Mouse (Mus musculus) inflammation-experienced regulatory T-cells, adult 6 months (primary cell): ENCODE data around the gene Gm49373. TPM values are rescaled to one million over a fixed set of nuclear protein-coding genes. Genes with fewer than 3 reads are reported as not detected.
A peak's percentile ranks its signal among the peaks of the same experiment; 100 is the strongest.

ENCODE experiments used
- ATAC-seq: one replicate; pipeline ENCODE4 v1.8.0; 2017
- polyA plus RNA-seq, 3 experiments: library from polyadenylated mRNA; unstranded; fragments of 100-300 nt; shearing (Covaris generic); gene quantifications; one replicate each; pipeline ENCODE4 v1.2.1; 2017

Gene Gm49373
- polyA plus RNA-seq: not detected

DNA sequence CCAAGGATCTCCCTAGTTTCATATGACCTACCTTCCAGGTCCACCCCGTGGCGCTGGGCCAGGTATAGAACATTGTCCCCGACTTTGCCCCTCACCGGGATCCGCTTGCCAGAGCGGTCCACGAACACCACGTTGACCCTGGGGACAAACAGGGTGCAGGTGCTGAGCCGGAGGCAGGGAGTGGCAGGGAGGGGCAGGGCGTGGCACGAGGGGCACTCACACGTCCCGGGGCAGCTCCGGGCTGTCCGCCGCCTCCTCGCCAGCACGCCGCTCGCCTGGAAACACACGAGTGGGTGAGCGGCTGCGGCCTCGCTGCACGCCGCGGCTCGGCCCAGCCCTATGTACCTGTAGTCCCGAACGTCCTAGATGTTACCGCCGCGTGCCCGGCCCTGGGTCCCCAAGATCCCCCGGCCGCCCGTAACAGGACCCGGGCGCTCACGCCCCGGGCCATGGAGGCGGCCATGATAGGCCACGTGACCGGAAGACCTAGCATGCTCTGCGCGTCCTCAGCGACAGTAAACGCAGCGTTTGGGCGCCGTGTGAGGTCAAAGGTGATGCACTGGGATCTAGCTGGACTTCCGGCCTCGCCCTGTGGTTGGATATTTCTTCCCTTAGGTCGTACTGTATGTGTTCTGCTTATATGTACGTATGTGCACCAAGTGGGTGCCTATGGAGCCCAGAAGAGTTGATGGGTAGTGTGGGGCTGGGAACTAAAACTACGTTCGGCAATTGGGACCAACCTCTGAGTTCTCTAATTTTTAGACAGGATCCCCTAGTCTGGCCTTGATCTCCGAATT is at the start of gene Gm49373, which contains the start of gene Fdx1l:
Gm49373 (minus strand) TSS at position 53 of the 797 bp plus-strand sequence.
Fdx1l (minus strand) TSS at position 571 of the 797 bp plus-strand sequence.
- ATAC-seq: peak; percentile 98

DNA sequence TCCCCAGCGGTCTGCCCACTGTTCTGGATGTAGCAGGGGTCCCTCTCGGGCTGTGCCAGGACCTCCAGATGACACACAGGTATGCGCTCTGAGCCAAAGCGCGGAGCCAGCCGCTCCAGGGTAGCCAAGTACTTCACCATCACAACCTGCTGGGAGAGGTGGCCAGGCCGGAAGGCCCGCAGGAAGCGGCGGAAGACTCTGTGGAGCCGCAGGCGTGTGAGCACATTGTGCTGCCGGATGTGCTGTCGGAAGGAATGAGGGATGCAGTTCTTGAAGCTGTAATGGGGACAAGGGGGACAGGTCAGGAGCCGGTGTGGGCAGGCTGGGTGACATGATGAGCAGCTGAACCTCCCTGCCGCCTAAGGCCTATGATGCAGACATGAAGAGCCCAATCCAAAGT is 48.6 kb upstream of the Gm49373 start:
- ATAC-seq: no peak

DNA sequence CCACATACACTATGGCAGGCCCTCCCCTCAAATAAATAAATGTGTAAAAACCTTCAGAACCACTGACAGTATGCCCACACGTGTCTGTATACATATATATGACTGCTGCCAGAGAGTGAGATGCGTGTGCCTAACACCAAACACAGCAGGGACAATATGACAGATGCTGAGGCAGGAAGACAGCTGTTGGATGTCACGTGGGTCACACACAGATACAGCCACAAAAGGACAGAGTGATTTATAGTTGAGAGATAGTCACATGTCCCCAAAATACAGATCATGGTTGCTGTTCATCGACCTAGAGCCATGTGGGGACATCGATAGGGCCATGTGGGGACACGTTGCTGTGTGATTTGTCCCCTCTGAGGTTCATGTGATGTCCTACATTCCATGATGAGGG is 44.2 kb upstream of the Gm49373 start:
- ATAC-seq: no peak

DNA sequence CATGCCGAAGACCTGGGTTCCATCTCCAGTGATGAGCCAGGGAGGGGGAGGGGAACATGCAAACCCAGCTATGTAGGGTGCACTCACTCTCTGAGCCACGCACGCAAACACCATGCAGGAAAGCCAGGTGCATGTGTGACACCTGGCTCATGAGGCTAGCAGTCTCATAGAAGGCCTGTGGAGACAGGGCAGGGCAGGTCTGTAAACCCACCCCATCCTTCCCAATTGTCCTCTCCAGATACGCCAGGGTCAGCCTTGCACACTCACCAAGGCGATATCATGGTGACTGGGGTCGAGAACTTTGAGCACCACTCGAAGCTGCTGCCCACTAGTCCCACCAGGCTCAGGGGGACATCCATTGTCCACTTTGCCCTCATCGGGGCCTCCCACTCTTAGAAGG is 42.2 kb upstream of the Gm49373 start:
- ATAC-seq: no peak

DNA sequence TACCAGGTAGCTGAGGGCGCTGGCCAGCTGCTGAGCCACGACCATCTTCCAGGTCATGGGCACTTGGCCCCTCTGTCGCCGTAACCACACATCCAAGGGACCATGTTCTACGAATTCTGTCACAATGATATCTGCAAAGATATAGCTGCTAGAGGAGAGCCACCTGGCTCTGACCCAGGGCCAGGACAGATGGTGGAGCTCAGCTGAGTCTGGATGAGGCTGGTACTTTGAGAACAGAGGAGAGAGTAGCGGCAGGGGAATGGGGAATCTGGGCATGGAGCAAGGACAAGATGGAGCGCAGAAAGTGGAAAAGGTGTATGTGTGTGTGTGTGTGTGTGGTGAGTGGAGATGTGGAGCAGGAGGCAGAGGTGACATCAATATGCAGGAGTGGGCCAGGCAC is 41.3 kb upstream of the Gm49373 start:
- no peak for ATAC-seq

DNA sequence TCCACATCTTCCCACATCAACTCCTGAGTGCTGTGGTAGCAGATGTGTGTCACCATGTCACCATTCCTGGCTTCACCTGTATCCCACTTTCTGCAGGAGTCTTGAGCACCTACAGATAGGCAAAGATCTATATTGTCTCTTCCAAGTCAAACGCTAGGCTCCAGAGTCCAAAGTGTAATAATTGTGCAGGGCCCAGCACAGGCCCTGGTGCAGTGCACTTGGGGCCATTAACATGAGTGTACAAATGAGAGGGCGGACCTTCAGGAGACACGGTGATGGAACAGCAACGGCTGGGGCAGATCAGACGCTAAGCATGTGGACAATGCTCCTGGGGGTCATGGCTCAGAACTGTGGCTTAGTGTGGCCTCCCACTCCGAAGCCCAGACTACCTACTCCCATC is 40.9 kb upstream of the Gm49373 start:
- no peak for ATAC-seq

DNA sequence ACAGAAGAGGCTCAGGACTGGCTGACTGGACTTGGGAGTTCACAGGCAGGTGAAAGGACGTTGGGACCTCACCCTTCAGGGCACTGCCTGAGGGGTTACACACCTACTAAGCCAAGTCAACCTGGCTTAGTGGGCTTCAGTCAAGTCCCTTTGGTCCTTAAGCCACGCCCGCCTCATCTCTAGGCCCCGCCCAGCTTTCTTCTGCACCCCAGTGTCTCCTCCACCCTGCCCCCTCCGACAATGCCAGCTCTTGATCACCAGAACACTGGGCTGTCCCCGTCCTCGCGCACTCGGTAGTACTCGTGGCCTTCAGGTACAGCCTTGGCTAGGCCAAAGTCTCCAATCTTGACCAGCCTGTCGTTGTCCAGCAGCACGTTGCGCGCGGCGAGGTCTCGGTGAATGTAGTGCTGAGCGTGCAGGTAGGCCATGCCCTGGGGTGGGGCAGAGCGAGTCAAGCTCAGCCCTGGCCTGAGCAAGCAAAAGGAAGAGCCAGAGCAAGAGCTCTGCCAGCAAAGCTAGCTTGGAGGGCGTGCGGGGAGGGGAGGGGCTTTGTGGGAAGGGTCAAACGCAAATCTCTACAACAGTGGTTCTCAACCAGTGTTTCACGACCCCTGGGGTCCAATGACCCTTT is 34.8 kb upstream of the Gm49373 start:
- ATAC-seq: no peak

DNA sequence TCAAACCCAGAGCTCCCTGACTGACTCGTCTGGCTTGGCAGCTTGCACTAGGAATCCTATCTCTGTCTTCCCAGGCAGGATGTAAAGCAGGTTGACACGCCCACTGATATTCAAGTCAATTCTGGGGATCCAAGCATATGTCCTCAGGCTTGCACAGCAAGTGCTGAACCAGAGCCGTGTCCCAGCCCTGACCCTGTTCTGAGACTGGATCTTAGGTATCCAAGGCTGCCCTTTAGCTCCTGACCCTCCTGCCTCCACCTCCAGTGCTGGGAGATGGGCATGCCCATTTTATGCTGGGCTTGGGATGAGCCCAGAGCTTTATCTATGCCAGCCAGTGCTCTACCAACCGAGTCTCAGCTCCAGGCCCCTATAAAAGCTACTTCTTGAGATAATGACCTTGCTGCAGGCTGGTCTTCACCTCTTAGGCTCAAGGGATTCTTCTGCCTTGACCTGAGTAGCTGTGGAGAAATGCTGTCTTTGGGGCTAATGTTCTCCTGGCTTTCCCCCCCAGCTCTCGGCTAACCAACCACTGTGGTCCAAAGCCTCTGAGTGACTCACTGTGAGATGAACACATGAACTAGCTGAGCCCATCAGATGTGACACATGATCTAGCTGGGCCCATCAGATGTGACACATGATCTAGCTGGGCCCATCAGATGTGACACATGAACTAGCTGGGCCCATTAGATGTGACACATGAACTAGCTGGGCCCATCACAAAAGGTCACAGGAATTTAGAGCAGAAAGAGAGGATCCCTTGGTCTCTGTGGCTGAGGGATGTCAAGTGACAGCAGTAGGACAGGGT is 33.1 kb upstream of the Gm49373 start:
- no peak for ATAC-seq

DNA sequence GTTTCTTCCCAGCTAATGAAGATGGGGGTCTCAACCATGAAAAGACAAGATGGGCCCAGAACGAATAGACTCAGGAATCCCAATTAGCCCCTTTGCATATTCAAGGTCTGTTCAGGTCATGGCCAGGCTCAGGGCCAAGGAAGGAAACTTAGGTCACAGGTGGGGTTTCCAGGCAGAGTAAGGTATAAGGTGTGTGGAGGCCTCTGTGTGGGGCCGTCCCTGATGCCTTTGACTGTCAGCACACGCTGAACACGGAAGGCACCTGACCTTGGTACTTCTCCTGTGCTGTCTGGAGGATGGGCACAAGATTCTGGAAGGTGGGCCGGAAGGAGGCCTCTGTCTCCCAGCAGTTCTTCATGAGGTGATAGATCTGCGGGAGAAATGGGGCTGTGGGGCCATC is 31.9 kb upstream of the Gm49373 start:
- no peak for ATAC-seq

DNA sequence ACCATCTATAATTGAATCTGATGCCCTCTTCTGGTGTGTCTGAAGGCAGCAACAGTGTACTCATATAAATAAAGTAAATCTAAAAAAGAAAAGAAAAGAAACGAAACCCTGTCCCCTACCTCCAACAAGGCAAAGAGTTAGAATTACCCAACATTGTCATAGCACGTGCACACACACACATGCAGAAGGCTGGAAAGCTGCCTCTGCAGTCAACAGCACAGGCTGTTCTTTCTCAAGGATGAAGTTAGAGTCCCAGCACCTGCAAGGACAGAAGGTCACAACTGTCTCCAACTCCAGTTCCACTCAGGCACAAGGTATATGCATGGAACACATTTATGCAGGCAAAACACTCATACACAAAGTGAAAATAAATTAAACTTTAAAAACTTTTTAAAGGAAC is 29.2 kb upstream of the Gm49373 start:
- ATAC-seq: no peak

DNA sequence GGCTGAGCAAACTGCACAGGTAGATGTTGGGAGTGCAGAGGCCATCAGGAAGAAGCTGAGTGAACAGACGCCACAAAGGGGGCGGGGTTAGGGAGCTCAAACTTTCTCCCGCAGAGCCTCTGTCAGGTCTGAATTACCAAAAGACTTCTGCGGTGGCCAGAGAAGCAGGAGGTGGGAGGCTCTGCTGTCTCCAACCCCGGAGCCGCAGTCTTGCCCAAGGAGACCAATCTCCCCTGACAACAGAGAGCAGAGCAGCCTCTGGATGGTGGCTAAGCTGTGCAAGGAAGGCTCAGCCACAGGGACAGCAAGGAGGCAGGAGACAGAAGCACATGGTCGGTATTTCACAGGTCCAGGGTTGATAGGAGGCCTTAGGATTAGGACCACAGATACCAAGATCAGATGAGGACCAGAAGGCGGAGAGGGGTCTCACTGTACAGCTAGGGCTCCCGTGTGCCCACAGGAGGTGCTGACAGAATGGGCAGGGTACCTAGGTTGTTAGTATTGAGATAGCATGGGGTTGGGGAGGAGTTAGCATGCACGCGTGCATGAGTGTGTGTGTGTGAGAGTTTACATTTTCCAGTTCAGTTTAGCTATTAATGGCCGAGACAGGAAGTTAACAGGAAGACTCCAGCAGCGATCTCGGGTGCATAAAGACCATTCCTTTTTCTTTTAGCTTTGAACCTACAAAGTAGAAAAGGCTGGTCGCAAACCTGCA is 27.7 kb upstream of the Gm49373 start:
- ATAC-seq: peak; percentile 58

DNA sequence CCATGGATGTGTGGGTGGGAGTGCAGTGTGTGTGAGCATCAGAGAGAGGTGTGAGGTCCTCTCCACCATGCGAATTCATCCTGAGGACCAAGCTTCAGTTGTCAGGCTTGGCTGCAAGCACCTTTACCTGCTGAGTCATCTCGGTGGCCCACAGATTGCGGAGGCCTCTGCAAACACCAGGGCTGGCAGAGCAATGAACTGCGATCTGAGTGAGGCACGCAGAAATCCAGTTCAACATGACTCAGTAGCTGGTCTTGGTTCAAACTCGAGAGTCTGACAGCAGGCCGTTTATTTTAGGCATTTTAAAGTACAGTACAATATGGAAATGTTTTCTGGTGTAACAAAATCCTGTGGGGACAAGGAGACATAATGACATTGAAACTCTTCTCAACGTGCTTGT is 24.9 kb upstream of the Gm49373 start:
- ATAC-seq: no peak

DNA sequence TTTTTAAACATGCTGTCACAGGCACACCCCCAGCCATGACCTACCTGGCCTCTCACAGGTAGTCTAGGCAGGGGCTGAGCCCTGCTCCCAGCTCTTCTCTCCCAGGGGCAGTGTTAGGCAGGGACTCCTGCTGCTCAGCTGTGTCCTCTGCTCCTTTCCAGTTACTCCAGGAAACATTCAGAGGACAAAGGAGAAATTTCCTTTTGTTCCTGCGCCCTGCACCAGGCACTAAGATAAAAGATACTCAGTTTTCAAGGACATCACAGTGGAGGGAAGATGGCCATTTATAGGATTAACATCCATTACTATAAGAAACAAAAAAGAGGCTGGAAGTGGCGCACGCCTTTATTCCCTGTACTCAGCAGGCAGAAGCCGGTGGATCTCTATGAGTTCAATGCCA is 23.1 kb upstream of the Gm49373 start:
- no peak for ATAC-seq

DNA sequence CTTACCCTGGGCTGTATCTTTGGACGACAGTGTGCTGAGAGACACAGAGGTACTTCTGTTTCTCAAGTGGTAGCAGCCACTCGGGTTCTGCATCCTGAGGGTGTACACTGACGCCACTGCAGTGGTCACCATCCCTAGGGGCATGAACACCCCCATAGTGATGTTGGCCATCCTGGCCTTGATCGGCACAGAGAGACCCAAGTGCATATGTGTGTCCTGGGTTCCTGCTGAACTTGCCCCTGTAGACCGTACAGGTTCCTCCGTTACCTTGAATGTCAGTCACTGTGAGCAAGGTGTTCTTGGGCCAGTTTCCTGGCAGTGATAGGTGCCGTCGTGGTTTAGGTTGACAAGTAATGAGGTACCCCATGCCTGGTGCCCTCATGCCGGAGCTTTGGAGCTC is 20.5 kb upstream of the Gm49373 start:
- no peak for ATAC-seq

DNA sequence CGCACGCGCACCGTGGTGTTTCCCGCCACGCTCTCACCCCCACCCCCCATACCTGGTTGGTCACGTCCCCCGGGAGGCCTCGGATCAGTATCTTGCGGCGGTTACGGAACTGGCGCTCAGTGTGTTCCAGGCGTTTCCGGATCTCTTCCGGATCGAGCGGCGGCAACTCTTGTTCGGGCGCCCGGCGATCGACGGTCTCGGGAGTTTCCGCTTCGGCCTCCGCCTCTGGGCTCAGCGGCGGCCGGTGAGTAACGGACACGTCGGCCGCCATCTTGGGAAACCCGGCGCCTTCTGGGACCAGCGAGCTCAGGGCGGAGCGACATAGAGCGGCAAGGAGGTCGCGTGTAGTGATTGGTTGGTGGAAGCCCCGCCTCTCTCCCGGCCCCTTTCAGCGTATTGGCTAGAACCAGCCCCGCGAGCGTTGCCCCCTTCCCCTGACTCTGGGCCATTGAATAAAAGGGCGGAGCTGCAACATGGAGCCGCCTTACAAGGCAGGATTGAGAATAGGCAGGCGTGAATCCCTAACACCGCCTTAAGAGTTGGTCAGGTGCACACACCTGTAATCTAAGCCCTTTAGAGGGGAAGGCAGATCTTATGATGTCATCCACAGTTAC is 18.9 kb upstream of the Gm49373 start, which contains the start of the genes Gm38431 and Raver1:
Gm38431 (minus strand) TSS at position 291 of the 614 bp plus-strand sequence.
Raver1 (minus strand) TSS at position 302 of the 614 bp plus-strand sequence.
- peak; percentile 98 for ATAC-seq

DNA sequence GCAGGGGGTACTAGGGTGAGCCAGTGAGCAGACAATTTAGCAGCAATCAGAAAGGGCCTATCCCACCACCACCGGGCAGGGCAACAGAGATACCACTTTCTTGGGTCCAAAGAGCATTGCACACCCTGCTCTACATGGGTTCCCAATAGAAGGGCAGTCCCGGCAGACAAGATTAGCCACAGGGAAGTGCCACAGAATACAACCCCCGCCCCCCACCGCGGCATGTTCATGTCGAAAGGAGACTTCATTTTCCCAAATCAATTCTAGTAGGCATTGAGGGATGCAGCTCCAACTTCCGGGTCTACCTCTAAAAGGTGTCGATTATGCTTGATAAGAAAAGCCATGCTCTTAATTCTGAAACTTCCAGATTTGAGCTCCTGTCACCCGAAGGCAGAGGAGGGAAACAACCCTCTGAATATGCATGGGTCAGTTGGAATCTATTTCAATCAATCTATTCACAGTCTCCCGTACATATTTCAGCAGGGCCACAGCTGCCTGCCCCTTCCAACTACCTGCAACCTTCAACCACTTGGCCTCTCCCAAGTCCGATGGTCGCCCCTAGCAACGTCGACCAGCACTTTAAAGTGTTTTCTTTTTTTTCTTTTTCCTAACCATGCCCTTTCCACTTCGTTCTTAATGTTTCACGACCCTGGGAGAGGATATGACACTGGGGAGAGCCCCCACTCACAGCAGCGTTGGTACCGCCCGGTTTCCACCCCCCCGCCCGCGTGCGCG is 18.2 kb upstream of the Gm49373 start:
- no peak for ATAC-seq

DNA sequence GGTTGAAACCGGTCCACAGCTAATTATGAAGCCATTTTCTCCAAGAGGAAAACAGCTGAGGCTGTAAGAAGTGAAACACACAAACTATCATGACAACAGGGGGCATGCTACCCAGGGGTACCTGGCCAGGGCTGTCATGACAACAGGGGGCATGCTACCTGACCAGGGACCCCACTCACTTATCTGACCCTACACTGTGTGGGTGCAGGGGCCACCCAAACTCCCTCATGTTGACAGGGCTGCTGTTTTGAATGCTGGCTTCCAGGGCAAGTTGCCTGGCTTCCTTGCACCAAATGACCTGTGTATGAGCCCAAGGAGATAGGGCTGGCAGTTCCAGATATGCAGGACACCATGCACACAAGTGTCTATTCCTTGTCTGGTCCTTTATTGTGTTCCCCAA is 17.6 kb upstream of the Gm49373 start:
- no peak for ATAC-seq

DNA sequence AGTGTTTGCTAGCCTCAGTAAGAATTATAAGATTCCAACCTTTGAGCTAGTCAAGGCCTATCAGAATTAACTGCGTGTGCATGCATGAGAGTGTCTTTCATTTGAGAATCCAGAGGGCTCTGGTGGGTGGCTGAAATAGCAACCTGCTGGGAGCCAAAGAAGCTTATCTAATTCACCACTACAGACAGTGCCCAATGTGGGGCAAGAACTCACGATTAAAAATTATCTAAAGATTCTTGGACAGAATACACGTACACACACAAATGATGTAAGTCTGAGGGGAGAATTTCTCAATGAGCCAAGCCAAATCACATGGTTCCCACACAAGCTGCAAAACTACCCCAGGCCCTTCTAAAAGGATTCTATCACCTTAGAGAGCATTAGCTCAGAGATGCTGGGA is 10.4 kb upstream of the Gm49373 start:
- ATAC-seq: no peak

DNA sequence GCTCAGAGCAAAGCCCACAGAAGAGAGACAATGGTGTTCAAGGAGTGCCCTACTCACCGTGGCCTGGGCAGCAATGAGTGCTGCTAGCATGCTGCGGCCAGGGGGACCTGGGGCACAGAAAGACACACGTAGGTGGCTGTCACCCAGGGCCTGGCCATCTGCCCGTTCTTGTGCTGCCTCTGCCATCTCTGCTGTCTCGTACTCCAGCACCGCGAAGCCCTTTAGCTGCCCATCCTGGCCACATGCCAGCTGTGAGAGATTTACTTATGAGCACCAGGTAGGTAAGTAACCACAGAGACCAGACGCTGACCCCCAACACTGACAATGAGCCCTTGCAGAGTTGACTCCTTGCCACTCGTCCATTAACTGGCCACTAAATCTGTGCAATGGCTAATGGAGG is 8.2 kb upstream of the Gm49373 start:
- ATAC-seq: no peak

DNA sequence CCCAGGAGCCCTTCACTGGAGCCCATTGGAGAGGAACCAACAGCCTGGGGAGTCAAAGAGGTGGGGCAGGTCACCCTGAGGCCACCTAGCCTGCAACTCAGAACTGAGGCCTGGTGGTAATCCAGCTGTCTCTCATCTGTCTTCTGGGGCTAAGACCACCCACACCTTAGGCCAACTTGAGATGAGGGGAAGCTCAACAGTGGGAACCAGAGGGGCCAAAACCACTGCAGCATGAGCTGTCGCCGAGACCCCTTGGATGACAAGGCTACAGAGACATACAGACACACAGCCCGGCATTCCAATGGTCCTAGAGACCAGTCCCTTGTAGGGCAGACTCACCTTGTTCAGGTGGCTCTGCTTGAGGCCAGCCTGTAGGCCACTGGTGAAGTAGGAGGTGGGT is 2.7 kb upstream of the Gm49373 start:
- ATAC-seq: no peak

DNA sequence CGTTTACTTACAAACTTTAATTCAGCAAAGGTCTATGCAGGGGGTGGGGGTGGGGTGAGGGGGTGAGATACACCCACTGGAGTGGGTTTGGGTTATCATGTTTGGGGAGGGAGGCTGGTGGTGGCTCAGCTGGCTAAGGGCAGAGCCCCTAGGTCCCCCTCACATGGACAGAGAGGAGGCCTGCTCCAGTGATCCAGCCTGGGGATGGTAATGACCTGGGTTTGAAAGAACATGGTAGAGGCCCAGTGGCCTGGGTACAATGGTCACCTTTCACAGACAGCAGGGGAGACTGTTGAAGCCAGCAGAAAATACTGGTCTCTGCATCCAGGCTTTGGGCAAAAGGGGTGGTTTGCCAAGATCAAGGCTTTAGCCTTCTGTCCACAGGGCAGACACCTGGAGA is 1.3 kb upstream of the Gm49373 start:
- ATAC-seq: no peak
